Mouse (Mus musculus): Measurements from ENCODE around the gene Syk. TPM values are rescaled to one million over a fixed set of nuclear protein-coding genes. Genes with fewer than 3 reads are reported as not detected.

The Syk gene
- 0.77 and 1.9 TPM in 2 replicates for polyA plus RNA-seq (2014; fragmentation: Nextera tagmentation; extraction: Ambion mirVana)

DNA sequence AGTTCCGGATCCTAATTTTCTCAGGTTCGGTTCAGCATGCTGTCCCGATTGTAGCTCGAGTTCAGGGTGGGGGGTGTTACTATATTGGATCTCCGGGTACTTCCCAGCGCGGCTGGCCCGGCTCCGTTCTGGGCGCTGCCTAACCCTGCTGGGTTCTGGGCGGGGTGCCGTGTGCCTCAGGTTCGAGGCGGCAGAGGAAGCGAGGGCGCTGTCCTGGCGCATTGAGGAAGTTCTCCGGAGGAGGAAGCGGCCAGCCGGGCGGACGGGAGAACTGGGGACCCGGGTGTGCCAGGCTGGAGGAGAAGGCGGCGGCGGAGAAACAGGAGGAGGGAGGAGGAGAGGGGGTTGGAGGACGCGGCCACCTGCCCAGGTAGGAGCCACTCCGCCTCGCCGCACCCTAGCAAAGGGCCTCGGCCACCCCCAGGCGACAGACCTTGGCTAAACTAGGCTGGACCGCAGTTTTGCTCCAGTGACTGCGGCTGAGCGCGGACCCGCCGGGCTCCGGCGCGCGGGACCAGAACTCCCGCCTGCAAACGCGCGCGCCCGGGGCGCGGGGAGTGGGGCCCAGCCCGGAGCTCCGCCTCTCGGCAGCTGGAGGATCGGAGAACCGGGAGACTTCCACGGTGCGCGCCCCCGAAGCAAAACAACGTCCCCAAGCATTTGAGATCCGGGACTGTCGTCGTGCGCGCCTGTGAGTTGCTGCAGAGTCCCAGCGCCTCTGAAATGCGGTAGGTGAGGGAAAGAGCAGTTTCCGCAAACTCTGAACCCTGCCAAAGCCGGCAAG, at the start of gene Syk:
Syk (plus strand) TSS at position 296 of the 784 bp plus-strand sequence.
- H3K36me3 ChIP-seq (ENCODE audit: control insufficient read depth, insufficient read depth, low read length): no peaks in the 10 kb centered on the region
- H3K4me3 ChIP-seq (replicated peaks; ENCODE audit: low read depth, low read length): peak within 1 kb of the TSS; percentile 55
- 1% methylated on average over 70 of the region's 70 CpGs for WGBS
- H3K4me1 ChIP-seq (ENCODE audit: control insufficient read depth, insufficient read depth, low read length): 0 out of 2 replicates have a peak, but pooled peaks cover 7% of the 10 kb centered on the region
- H3K4me2 ChIP-seq (ENCODE audit: low read length): peak within 1 kb of the TSS; percentile 96
- peak within 1 kb of the TSS; percentile 54 for H3K9ac ChIP-seq (replicated peaks; ENCODE audit: low read length)
- H3K27me3 ChIP-seq (ENCODE audit: control insufficient read depth, insufficient read depth, low read length): peaks cover 27% of the 10 kb centered on the region
- DNase-seq: peak; percentile 77
- no peaks in the 10 kb centered on the region for H3K9me3 ChIP-seq (ENCODE audit: control insufficient read depth, low read length)
- no peak for ATAC-seq (ENCODE audit: low FRiP score, low TSS enrichment)
- no peak within 1 kb of the TSS for H3K27ac ChIP-seq (replicated peaks; ENCODE audit: low read depth, low read length)

- Histone ChIP-seq H3K36me3 (ENCODE audit: control insufficient read depth, insufficient read depth, low read length) (no peaks in the 10 kb centered on the region), H3K27ac (replicated peaks; ENCODE audit: low read depth, low read length) (no peak overlapping the region), H3K9me3 (ENCODE audit: control insufficient read depth, low read length) (no peaks in the 10 kb centered on the region), H3K4me2 (ENCODE audit: low read length) (no peak overlapping the region), H3K4me1 (ENCODE audit: control insufficient read depth, insufficient read depth, low read length) (0 out of 2 replicates have a peak, but pooled peaks cover 3% of the 10 kb centered on the region), H3K27me3 (ENCODE audit: control insufficient read depth, insufficient read depth, low read length) (0 out of 2 replicates have a peak, but pooled peaks cover 6% of the 10 kb centered on the region), H3K9ac (replicated peaks; ENCODE audit: low read length) (no peak overlapping the region), H3K4me3 (replicated peaks; ENCODE audit: low read depth, low read length) (no peak overlapping the region)
- 82% methylated on average over 5 of the region's 5 CpGs for WGBS
- no peak for DNase-seq
- no peak for ATAC-seq (ENCODE audit: low FRiP score, low TSS enrichment)
Observed at GRCm38 (mm10) chr13:52533644-52534043, 49.3 kb upstream of the Syk start.

DNA sequence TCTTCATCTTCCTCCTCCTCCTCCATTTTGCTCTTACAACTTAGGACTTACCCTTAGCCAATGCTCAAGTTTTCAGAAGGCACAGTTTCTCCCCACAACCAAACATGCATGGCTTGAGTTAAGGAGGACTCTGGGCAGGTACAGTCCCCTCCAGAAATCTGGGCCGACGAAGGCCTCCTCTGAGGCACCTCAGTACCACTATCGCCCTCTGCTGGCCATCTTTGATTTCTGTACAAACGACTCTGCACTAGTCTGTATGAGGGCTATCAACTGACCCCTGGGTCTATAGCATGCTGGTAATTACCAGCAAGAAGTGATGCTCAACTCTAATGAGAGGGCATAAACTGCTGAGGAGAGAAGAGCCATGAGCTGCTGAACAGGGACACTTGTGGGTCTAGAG, 47.4 kb upstream of the Syk start:
- ATAC-seq (ENCODE audit: low FRiP score, low TSS enrichment): no peak
- Histone ChIP-seq H3K4me2 (ENCODE audit: low read length) (no peak overlapping the region), H3K4me3 (replicated peaks; ENCODE audit: low read depth, low read length) (no peak overlapping the region), H3K4me1 (ENCODE audit: control insufficient read depth, insufficient read depth, low read length) (no peaks in the 10 kb centered on the region), H3K36me3 (ENCODE audit: control insufficient read depth, insufficient read depth, low read length) (no peaks in the 10 kb centered on the region), H3K9ac (replicated peaks; ENCODE audit: low read length) (no peak overlapping the region), H3K27ac (replicated peaks; ENCODE audit: low read depth, low read length) (no peak overlapping the region), H3K9me3 (ENCODE audit: control insufficient read depth, low read length) (no peaks in the 10 kb centered on the region), H3K27me3 (ENCODE audit: control insufficient read depth, insufficient read depth, low read length) (no peaks in the 10 kb centered on the region)
- WGBS: 6% methylated on average over 4 of the region's 4 CpGs
- DNase-seq: peak; percentile 87

DNA sequence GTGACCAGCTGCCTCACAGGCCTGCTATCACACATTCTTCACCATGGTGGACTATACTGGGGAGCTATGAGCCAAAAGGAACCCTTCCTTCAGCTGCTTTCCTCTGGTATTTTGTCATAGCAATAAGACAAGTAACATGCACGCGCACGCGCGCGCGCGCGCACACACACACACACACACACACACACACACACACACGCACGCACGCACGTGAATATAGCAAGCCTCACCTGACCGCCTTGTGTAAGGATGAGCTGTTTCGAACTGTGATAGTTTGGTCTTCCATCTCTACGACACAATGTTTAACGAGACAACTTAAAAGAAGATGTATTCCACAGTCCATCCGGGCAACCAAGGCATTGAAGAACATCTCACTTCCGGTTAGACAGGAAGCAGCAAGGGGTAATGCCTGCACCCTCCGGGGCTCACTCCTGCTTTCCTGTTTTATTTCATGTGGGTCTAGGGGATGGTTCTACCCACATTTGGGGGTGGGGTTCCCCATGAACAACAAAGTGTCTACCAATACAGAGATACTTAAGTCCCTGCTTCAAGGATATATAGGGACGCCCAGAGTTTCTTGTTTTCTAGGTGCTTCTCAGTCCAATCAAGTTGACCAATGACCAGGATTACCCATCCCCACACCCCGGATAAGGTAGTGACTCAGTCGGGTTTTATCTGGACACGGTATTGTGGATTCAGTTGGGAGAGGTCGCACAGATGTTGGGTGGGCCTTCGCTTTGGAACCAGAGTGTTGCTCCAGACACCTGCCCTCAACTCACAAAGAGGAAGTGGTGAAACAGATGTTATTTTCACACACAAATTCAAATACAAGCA, 45.0 kb upstream of the Syk start:
- 96% methylated on average over 26 of the region's 26 CpGs for WGBS
- DNase-seq (no peak), ATAC-seq (ENCODE audit: low FRiP score, low TSS enrichment) (no peak)
- H3K4me2 ChIP-seq (ENCODE audit: low read length): no peak overlapping the region
- H3K36me3 ChIP-seq (ENCODE audit: control insufficient read depth, insufficient read depth, low read length): no peaks in the 10 kb centered on the region
- no peak overlapping the region for H3K9ac ChIP-seq (replicated peaks; ENCODE audit: low read length)
- no peaks in the 10 kb centered on the region for H3K9me3 ChIP-seq (ENCODE audit: control insufficient read depth, low read length)
- no peaks in the 10 kb centered on the region for H3K27me3 ChIP-seq (ENCODE audit: control insufficient read depth, insufficient read depth, low read length)
- no peak overlapping the region for H3K27ac ChIP-seq (replicated peaks; ENCODE audit: low read depth, low read length)
- 0 out of 2 replicates have a peak, but pooled peaks cover 4% of the 10 kb centered on the region for H3K4me1 ChIP-seq (ENCODE audit: control insufficient read depth, insufficient read depth, low read length)
- H3K4me3 ChIP-seq (replicated peaks; ENCODE audit: low read depth, low read length): no peak overlapping the region

DNA sequence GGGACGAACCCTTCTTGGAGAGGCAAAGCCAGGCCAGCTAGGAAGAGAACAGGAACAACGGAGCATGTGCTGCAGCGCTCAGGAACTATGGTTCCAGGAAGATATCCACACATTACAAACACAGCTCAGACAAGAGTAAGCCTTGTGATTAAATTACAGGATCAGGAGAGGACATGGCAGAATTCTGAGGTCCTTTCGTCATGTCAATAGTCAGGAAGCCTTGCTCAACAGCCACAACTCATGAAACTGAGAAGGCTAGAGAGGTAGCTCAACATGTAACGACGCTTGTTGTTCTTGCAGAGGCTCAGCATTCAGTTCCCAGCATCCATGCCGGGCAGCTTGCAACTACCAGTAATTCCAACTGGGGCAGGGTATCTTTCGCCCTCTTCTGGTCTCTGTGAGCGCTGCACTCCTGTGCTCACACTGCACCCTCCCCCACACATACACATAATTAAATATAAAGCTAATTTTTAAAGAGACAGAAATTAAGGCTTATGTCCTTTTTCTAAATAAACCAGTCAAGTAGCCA, 44.3 kb upstream of the Syk start:
- no peaks in the 10 kb centered on the region for H3K36me3 ChIP-seq (ENCODE audit: control insufficient read depth, insufficient read depth, low read length)
- no peak overlapping the region for H3K4me3 ChIP-seq (replicated peaks; ENCODE audit: low read depth, low read length)
- no peak overlapping the region for H3K4me2 ChIP-seq (ENCODE audit: low read length)
- no peaks in the 10 kb centered on the region for H3K9me3 ChIP-seq (ENCODE audit: control insufficient read depth, low read length)
- DNase-seq (no peak), ATAC-seq (ENCODE audit: low FRiP score, low TSS enrichment) (no peak)
- WGBS: 94% methylated on average over 9 of the region's 9 CpGs
- no peak overlapping the region for H3K9ac ChIP-seq (replicated peaks; ENCODE audit: low read length)
- H3K27me3 ChIP-seq (ENCODE audit: control insufficient read depth, insufficient read depth, low read length): no peaks in the 10 kb centered on the region
- H3K27ac ChIP-seq (replicated peaks; ENCODE audit: low read depth, low read length): no peak overlapping the region
- 0 out of 2 replicates have a peak, but pooled peaks cover 4% of the 10 kb centered on the region for H3K4me1 ChIP-seq (ENCODE audit: control insufficient read depth, insufficient read depth, low read length)

- WGBS: 78% methylated on average over 6 of the region's 6 CpGs
- Histone ChIP-seq H3K27ac (replicated peaks; ENCODE audit: low read depth, low read length) (no peak overlapping the region), H3K36me3 (ENCODE audit: control insufficient read depth, insufficient read depth, low read length) (no peaks in the 10 kb centered on the region), H3K4me2 (ENCODE audit: low read length) (no peak overlapping the region), H3K4me1 (ENCODE audit: control insufficient read depth, insufficient read depth, low read length) (0 out of 2 replicates have a peak, but pooled peaks cover 4% of the 10 kb centered on the region), H3K4me3 (replicated peaks; ENCODE audit: low read depth, low read length) (no peak overlapping the region), H3K9ac (replicated peaks; ENCODE audit: low read length) (no peak overlapping the region), H3K9me3 (ENCODE audit: control insufficient read depth, low read length) (no peaks in the 10 kb centered on the region), H3K27me3 (ENCODE audit: control insufficient read depth, insufficient read depth, low read length) (no peaks in the 10 kb centered on the region)
- no peak for DNase-seq
- no peak for ATAC-seq (ENCODE audit: low FRiP score, low TSS enrichment)
Observed at GRCm38 (mm10) chr13:52539461-52539860, 43.5 kb upstream of the Syk start.

GRCm38 (mm10) chr13:52541385-52542035, 41.5 kb upstream of the Syk start:
- no peak overlapping the region for H3K9ac ChIP-seq (replicated peaks; ENCODE audit: low read length)
- no peaks in the 10 kb centered on the region for H3K9me3 ChIP-seq (ENCODE audit: control insufficient read depth, low read length)
- DNase-seq: no peak
- H3K36me3 ChIP-seq (ENCODE audit: control insufficient read depth, insufficient read depth, low read length): no peaks in the 10 kb centered on the region
- no peaks in the 10 kb centered on the region for H3K27me3 ChIP-seq (ENCODE audit: control insufficient read depth, insufficient read depth, low read length)
- H3K4me1 ChIP-seq (ENCODE audit: control insufficient read depth, insufficient read depth, low read length): 0 out of 2 replicates have a peak, but pooled peaks cover 4% of the 10 kb centered on the region
- no peak overlapping the region for H3K4me2 ChIP-seq (ENCODE audit: low read length)
- no peak overlapping the region for H3K4me3 ChIP-seq (replicated peaks; ENCODE audit: low read depth, low read length)
- 72% methylated on average over 5 of the region's 5 CpGs for WGBS
- ATAC-seq (ENCODE audit: low FRiP score, low TSS enrichment): no peak
- H3K27ac ChIP-seq (replicated peaks; ENCODE audit: low read depth, low read length): no peak overlapping the region

GRCm38 (mm10) chr13:52542036-52542526, 40.9 kb upstream of the Syk start:
- Histone ChIP-seq H3K4me2 (ENCODE audit: low read length) (no peak overlapping the region), H3K27me3 (ENCODE audit: control insufficient read depth, insufficient read depth, low read length) (no peaks in the 10 kb centered on the region), H3K27ac (replicated peaks; ENCODE audit: low read depth, low read length) (no peak overlapping the region), H3K4me3 (replicated peaks; ENCODE audit: low read depth, low read length) (no peak overlapping the region), H3K9me3 (ENCODE audit: control insufficient read depth, low read length) (no peaks in the 10 kb centered on the region), H3K4me1 (ENCODE audit: control insufficient read depth, insufficient read depth, low read length) (0 out of 2 replicates have a peak, but pooled peaks cover 4% of the 10 kb centered on the region), H3K9ac (replicated peaks; ENCODE audit: low read length) (no peak overlapping the region), H3K36me3 (ENCODE audit: control insufficient read depth, insufficient read depth, low read length) (no peaks in the 10 kb centered on the region)
- peak; percentile 18 for DNase-seq
- WGBS: 67% methylated on average over 8 of the region's 8 CpGs
- no peak for ATAC-seq (ENCODE audit: low FRiP score, low TSS enrichment)

Measured in midbrain, embryonic 14.5 days (tissue).